Mouse (Mus musculus): ENCODE results near the gene Gpr173. TPM values are rescaled to one million over a fixed set of nuclear protein-coding genes. Genes with fewer than 3 reads are reported as not detected.

Gpr173 gene
- total RNA-seq, 2 experiments from 2014 or later, result 2.0 TPM

DNA sequence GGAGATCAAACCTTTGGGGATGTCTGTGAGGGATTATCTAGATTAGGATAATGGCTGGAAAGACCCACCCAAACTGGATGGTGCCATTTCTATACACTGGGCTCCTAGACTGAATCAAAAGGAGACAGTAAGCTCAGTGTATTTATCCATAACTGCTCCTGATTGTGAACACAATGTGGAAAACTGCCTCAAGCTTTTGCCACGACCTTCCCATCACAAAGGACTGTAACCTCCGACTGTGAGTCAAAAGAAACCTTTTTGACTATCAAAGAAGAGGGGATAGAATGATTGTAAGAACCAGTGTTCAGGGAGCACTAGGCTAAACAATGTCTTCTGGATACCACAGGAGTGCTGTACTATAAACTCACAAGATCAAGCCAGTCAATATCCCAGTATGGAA, 62.3 kb downstream of the Gpr173 start:
- DNase-seq, result no peak

Other genes with a start within 250 kb of the Gpr173 start
- 10 to 100 TPM; 26.6 to 35.4 TPM for gene Iqsec2, start 224.4 kb downstream of the Gpr173 start, total RNA-seq (2021)
- 10 to 100 TPM; 69.9 to 87.3 TPM for gene Kdm5c, start 135.7 kb downstream of the Gpr173 start, total RNA-seq (2021)
- 1 to 10 TPM; 8.7 to 9.8 TPM for gene Kantr, start 41.2 kb downstream of the Gpr173 start, total RNA-seq (2021)
- gene Tspyl2, start 26.3 kb downstream of the Gpr173 start, total RNA-seq (2021), result 10 to 100 TPM; 43.3 to 53.9 TPM
- not detected for gene Cldn34a, start 194.6 kb upstream of the Gpr173 start, total RNA-seq (2021)

Data from adrenal gland, postnatal 36 days (tissue).